In genomic region chr11:116701377-116701841, GRCm38 (mm10) we compare ENCODE assay signal across 14 mouse cellular contexts. TPM values are rescaled to one million over a fixed set of nuclear protein-coding genes. Genes with fewer than 3 reads are reported as not detected.
DNase-seq lines count a peak whose midpoint lies in the region; ATAC-seq and TF ChIP-seq lines count a peak whose summit lies in the region.
"Had no signal": no experiment of that assay in that cellular context is flagged by ENCODE, and none has a peak within 500 bp of the region (broad histone marks: within the 10 kb centered on the region; RNA-seq: fewer than 3 reads in every experiment).

No protein-coding gene starts in this region.

- peaks cover 4 to 27% of the 10 kb centered on the region in 2 experiments; a peak in 2 of 4 replicates for H3K4me1 ChIP-seq in ES-E14 (ENCODE audit: control insufficient read depth in 2 of 2, insufficient read depth in 2 of 2, low read length in 2 of 2, poor library complexity in 1 of 2)
- H3K4me1 ChIP-seq in lung, embryonic 14.5 days (ENCODE audit: insufficient read depth): no peaks in the 10 kb centered on the region
- H3K4me1 ChIP-seq: embryonic facial prominence, embryonic 13.5 days; midbrain, embryonic 15.5 days; neural tube, embryonic 12.5 days had no signal

- no peak overlapping the region for H3K9ac ChIP-seq in ES-E14 (ENCODE audit: insufficient read depth, low read depth, low read length, poor library complexity, severe bottlenecking)
- H3K9ac ChIP-seq in lung, embryonic 14.5 days: no peak overlapping the region
- H3K9ac ChIP-seq: embryonic facial prominence, embryonic 13.5 days; midbrain, embryonic 15.5 days; neural tube, embryonic 12.5 days had no signal

- no peak overlapping the region for H3K4me2 ChIP-seq in lung, embryonic 14.5 days
- H3K4me2 ChIP-seq: embryonic facial prominence, embryonic 13.5 days; midbrain, embryonic 15.5 days; neural tube, embryonic 12.5 days had no signal

- no peaks in the 10 kb centered on the region for H3K9me3 ChIP-seq in ES-E14 (ENCODE audit: control insufficient read depth, insufficient read depth, low read depth, low read length)
- H3K9me3 ChIP-seq in lung, embryonic 14.5 days (ENCODE audit: low read depth, low read length): no peaks in the 10 kb centered on the region; the same call in 1 of the 2 replicates
- H3K9me3 ChIP-seq: embryonic facial prominence, embryonic 13.5 days; midbrain, embryonic 15.5 days; neural tube, embryonic 12.5 days had no signal

- H3K27me3 ChIP-seq in lung, embryonic 14.5 days (ENCODE audit: insufficient read depth, low read length): 0 out of 2 replicates have a peak, but pooled peaks cover under 1% of the 10 kb centered on the region
- H3K27me3 ChIP-seq: midbrain, embryonic 15.5 days had no signal

- DNase-seq in 3T3-L1 (ENCODE audit: low read depth, low spot score): peak; percentile 89
- DNase-seq in ES-E14 (ENCODE audit: low read depth, low spot score): no peak
- DNase-seq in kidney, adult 9 months: peak; percentile 66
- peak; percentile 30 for DNase-seq in lung, embryonic 14.5 days
- DNase-seq in frontal cortex, adult 2 months (ENCODE audit: extremely low spot score in 1 of 2, low spot score in 1 of 2): no peak
- DNase-seq in cerebellum, adult 18-20 months: no peak
- no peak for DNase-seq in cerebellum, adult 9-11 months
- DNase-seq: cerebellum, postnatal 10 days; gastrocnemius, postnatal 36 days had no signal

- in situ Hi-C loops in ES-E14 (cut with MboI; ENCODE audit: low sequenced_read_pairs in 2 of 2, unreplicated experiment in 2 of 2): no loop called here

- peak; percentile 69; the same call in 1 of the 2 replicates for ATAC-seq in lung, embryonic 14.5 days (ENCODE audit: insufficient read depth)
- ATAC-seq in erythroid progenitor cell, adult 5-6 weeks (replicated peaks; ENCODE audit: low FRiP score, poor library complexity, severe bottlenecking): no peak
- ATAC-seq: forebrain, embryonic 16.5 days; midbrain, embryonic 15.5 days had no signal

- WGBS in lung, embryonic 14.5 days: 43% methylated on average over 5 of the region's 5 CpGs

- TF ChIP-seq CTCF in lung, embryonic 14.5 days (IDR thresholded peaks at IDR 0.05; ENCODE audit: low read depth): no peak

- H3K36me3 ChIP-seq in ES-E14 (ENCODE audit: control insufficient read depth, insufficient read depth, low read length, poor library complexity, severe bottlenecking): no peaks in the 10 kb centered on the region
- H3K36me3 ChIP-seq in lung, embryonic 14.5 days (ENCODE audit: insufficient read depth): no peaks in the 10 kb centered on the region
- H3K36me3 ChIP-seq: embryonic facial prominence, embryonic 13.5 days; midbrain, embryonic 15.5 days; neural tube, embryonic 12.5 days had no signal

- H3K27ac ChIP-seq in ES-E14 (ENCODE audit: insufficient read depth, low read depth, low read length, poor library complexity, severe bottlenecking): peak overlapping the region; percentile 6; the same call in 1 of the 2 replicates
- H3K27ac ChIP-seq in lung, embryonic 14.5 days (ENCODE audit: low read depth): peak overlapping the region; percentile 56; the same call in 1 of the 2 replicates
- H3K27ac ChIP-seq: embryonic facial prominence, embryonic 13.5 days; midbrain, embryonic 15.5 days; neural tube, embryonic 12.5 days had no signal

- H3K4me3 ChIP-seq in ES-E14 (ENCODE audit: insufficient read depth in 1 of 2, low read depth in 1 of 2, low read length in 2 of 2, poor library complexity in 1 of 2, severe bottlenecking in 1 of 2): no peak overlapping the region
- no peak overlapping the region for H3K4me3 ChIP-seq in lung, embryonic 14.5 days (ENCODE audit: low read depth, low read length)
- H3K4me3 ChIP-seq: embryonic facial prominence, embryonic 13.5 days; midbrain, embryonic 15.5 days; neural tube, embryonic 12.5 days had no signal

TF ChIP-seq in ES-E14, 5 proteins besides CTCF, POLR2A, EP300 and RAD21:
- TF ChIP-seq CHD2 (IDR thresholded peaks at IDR 0.05; ENCODE audit: low read depth, low read length) (no peak), ZNF384 (IDR thresholded peaks at IDR 0.05; ENCODE audit: low read depth, low read length) (no peak), MAFK (IDR thresholded peaks at IDR 0.05; ENCODE audit: insufficient read depth, low read depth, low read length) (no peak), HCFC1 (IDR thresholded peaks at IDR 0.05; ENCODE audit: borderline replicate concordance, insufficient read depth, low read length) (no peak), ZC3H11A (IDR thresholded peaks at IDR 0.05; ENCODE audit: borderline replicate concordance, low read depth, low read length) (no peak)

RNA-seq across cellular contexts. Expression of gene Cygb, which starts 47.3 kb away (rescaled TPM):
- total RNA-seq in ES-E14 (2012; rRNA removed): 0.37 and 0.40 TPM in 2 replicates
- 9.5 and 10.0 TPM in 2 replicates for polyA plus RNA-seq in lung, embryonic 14.5 days (2014; fragmentation: Nextera tagmentation; extraction: Ambion mirVana)
- 55.3 and 57.6 TPM in 2 replicates for polyA plus RNA-seq in frontal cortex, adult 2 months (2012; rRNA removed)
- not detected in 2 replicates for total RNA-seq in erythroid progenitor cell, adult 5-6 weeks (2015; ENCODE audit: low replicate concordance)
- not detected in 2 replicates for total RNA-seq in erythroid progenitor cell, adult 5-6 weeks (2017; ENCODE audit: low replicate concordance)

RNA-seq across cellular contexts. Expression of gene Prcd, which starts 48.1 kb away (rescaled TPM):
- 2.0 and 2.2 TPM in 2 replicates for total RNA-seq in ES-E14 (2012; rRNA removed)
- polyA plus RNA-seq in lung, embryonic 14.5 days (2014; fragmentation: Nextera tagmentation; extraction: Ambion mirVana): 0.53 and 1.6 TPM in 2 replicates
- polyA plus RNA-seq in frontal cortex, adult 2 months (2012; rRNA removed): 5.7 and 6.4 TPM in 2 replicates
- total RNA-seq in erythroid progenitor cell, adult 5-6 weeks (2015; ENCODE audit: low replicate concordance): not detected in 2 replicates
- not detected in 2 replicates for total RNA-seq in erythroid progenitor cell, adult 5-6 weeks (2017; ENCODE audit: low replicate concordance)

Comparison
In these comparisons a context has a peak if more than half of its experiments do, and no peak if none do; other contexts are left out.
1. DNase-seq: peak in 3T3-L1 (single experiment), kidney, adult 9 months (single experiment) and lung, embryonic 14.5 days (single experiment); none in ES-E14 (single experiment), frontal cortex, adult 2 months (0 of 2), cerebellum, adult 18-20 months (0 of 2) and cerebellum, adult 9-11 months (single experiment).